Mouse (Mus musculus): ENCODE measurements at regions not wholly inside any gene's neighbourhood (a gene's known extent, or its start where the extent isn't known, plus 50 kb on each side); places are given as distances from the start of the nearest gene placed in this dataset.

- H3K4me3 ChIP-seq (ENCODE audit: low read depth, low read length) = no peak overlapping the region
- H3K4me1 ChIP-seq (ENCODE audit: insufficient read depth, low read length) = no peaks in the 10 kb centered on the region
- no peak overlapping the region for H3K9ac ChIP-seq (replicated peaks; ENCODE audit: low read length, poor library complexity, severe bottlenecking)
- DNase-seq (ENCODE audit: low spot score) (no peak), ATAC-seq (ENCODE audit: low FRiP score) (no peak)
- TF ChIP-seq CTCF (IDR thresholded peaks at IDR 0.05) = no peak
- H3K36me3 ChIP-seq (ENCODE audit: insufficient read depth, low read length) = no peaks in the 10 kb centered on the region
- WGBS = 75% methylated on average over 1 of the region's 1 CpGs
- H3K27ac ChIP-seq (ENCODE audit: low read depth, low read length) = no peak overlapping the region
- H3K27me3 ChIP-seq (ENCODE audit: insufficient read depth, low read length) = no peaks in the 10 kb centered on the region
- no peak overlapping the region for H3K4me2 ChIP-seq (ENCODE audit: low read depth, low read length, poor library complexity, severe bottlenecking)
- H3K9me3 ChIP-seq (ENCODE audit: low read length) = no peaks in the 10 kb centered on the region
Observed at GRCm38 (mm10) chr10:16574568-16574967, 1148.5 kb upstream of the Cited2 start.

- DNase-seq (ENCODE audit: low spot score) (no peak), ATAC-seq (ENCODE audit: low FRiP score) (no peak)
- Histone ChIP-seq H3K9me3 (ENCODE audit: low read length) (no peaks in the 10 kb centered on the region), H3K4me3 (ENCODE audit: low read depth, low read length) (no peak overlapping the region), H3K36me3 (ENCODE audit: insufficient read depth, low read length) (no peaks in the 10 kb centered on the region), H3K4me2 (ENCODE audit: low read depth, low read length, poor library complexity, severe bottlenecking) (no peak overlapping the region), H3K27me3 (ENCODE audit: insufficient read depth, low read length) (no peaks in the 10 kb centered on the region), H3K4me1 (ENCODE audit: insufficient read depth, low read length) (no peaks in the 10 kb centered on the region), H3K27ac (ENCODE audit: low read depth, low read length) (no peak overlapping the region), H3K9ac (replicated peaks; ENCODE audit: low read length, poor library complexity, severe bottlenecking) (no peak overlapping the region)
- WGBS = 84% methylated on average over 4 of the region's 4 CpGs
- no peak for TF ChIP-seq CTCF (IDR thresholded peaks at IDR 0.05)
Observed at GRCm38 (mm10) chr10:16578554-16579078, 1144.4 kb upstream of the Cited2 start.

GRCm38 (mm10) chr10:16580200-16580599 lies 1142.8 kb upstream of the Cited2 start:
- 63% methylated on average over 3 of the region's 3 CpGs for WGBS
- no peak for ATAC-seq (ENCODE audit: low FRiP score)

GRCm38 (mm10) chr10:16588833-16589232 lies 1134.2 kb upstream of the Cited2 start:
- Histone ChIP-seq H3K36me3 (ENCODE audit: insufficient read depth, low read length) (no peaks in the 10 kb centered on the region), H3K4me3 (ENCODE audit: low read depth, low read length) (no peak overlapping the region), H3K27ac (ENCODE audit: low read depth, low read length) (no peak overlapping the region), H3K4me1 (ENCODE audit: insufficient read depth, low read length) (no peaks in the 10 kb centered on the region), H3K9me3 (ENCODE audit: low read length) (no peaks in the 10 kb centered on the region), H3K27me3 (ENCODE audit: insufficient read depth, low read length) (no peaks in the 10 kb centered on the region), H3K4me2 (ENCODE audit: low read depth, low read length, poor library complexity, severe bottlenecking) (no peak overlapping the region), H3K9ac (replicated peaks; ENCODE audit: low read length, poor library complexity, severe bottlenecking) (no peak overlapping the region)
- ATAC-seq (ENCODE audit: low FRiP score) = no peak
- TF ChIP-seq CTCF (IDR thresholded peaks at IDR 0.05) = no peak
- WGBS = 87% methylated on average over 2 of the region's 2 CpGs
- DNase-seq (ENCODE audit: low spot score) = no peak

More at GRCm38 (mm10) chr10:16580200-16580599, 1142.8 kb upstream of the Cited2 start:
- no peak for DNase-seq (ENCODE audit: low spot score)
- no peaks in the 10 kb centered on the region for H3K4me1 ChIP-seq (ENCODE audit: insufficient read depth, low read length)
- no peak overlapping the region for H3K4me3 ChIP-seq (ENCODE audit: low read depth, low read length)
- TF ChIP-seq CTCF (IDR thresholded peaks at IDR 0.05) = no peak
- no peaks in the 10 kb centered on the region for H3K9me3 ChIP-seq (ENCODE audit: low read length)
- H3K27ac ChIP-seq (ENCODE audit: low read depth, low read length) = no peak overlapping the region
- no peak overlapping the region for H3K4me2 ChIP-seq (ENCODE audit: low read depth, low read length, poor library complexity, severe bottlenecking)
- no peaks in the 10 kb centered on the region for H3K36me3 ChIP-seq (ENCODE audit: insufficient read depth, low read length)
- no peaks in the 10 kb centered on the region for H3K27me3 ChIP-seq (ENCODE audit: insufficient read depth, low read length)
- H3K9ac ChIP-seq (replicated peaks; ENCODE audit: low read length, poor library complexity, severe bottlenecking) = no peak overlapping the region

GRCm38 (mm10) chr10:16589399-16589798 lies 1133.6 kb upstream of the Cited2 start:
- H3K4me2 ChIP-seq (ENCODE audit: low read depth, low read length, poor library complexity, severe bottlenecking) = no peak overlapping the region
- no peak overlapping the region for H3K9ac ChIP-seq (replicated peaks; ENCODE audit: low read length, poor library complexity, severe bottlenecking)
- H3K27ac ChIP-seq (ENCODE audit: low read depth, low read length) = no peak overlapping the region
- H3K4me1 ChIP-seq (ENCODE audit: insufficient read depth, low read length) = no peaks in the 10 kb centered on the region
- H3K9me3 ChIP-seq (ENCODE audit: low read length) = no peaks in the 10 kb centered on the region
- no peak for ATAC-seq (ENCODE audit: low FRiP score)
- no peak for TF ChIP-seq CTCF (IDR thresholded peaks at IDR 0.05)
- no peak overlapping the region for H3K4me3 ChIP-seq (ENCODE audit: low read depth, low read length)
- no peaks in the 10 kb centered on the region for H3K27me3 ChIP-seq (ENCODE audit: insufficient read depth, low read length)
- H3K36me3 ChIP-seq (ENCODE audit: insufficient read depth, low read length) = no peaks in the 10 kb centered on the region
- WGBS = 87% methylated on average over 3 of the region's 3 CpGs
- peak; percentile 40 for DNase-seq (ENCODE audit: low spot score)

- H3K9ac ChIP-seq (replicated peaks; ENCODE audit: low read length, poor library complexity, severe bottlenecking) = no peak overlapping the region
- DNase-seq (ENCODE audit: low spot score) (no peak), ATAC-seq (ENCODE audit: low FRiP score) (no peak)
- WGBS = 90% methylated on average over 4 of the region's 4 CpGs
- no peaks in the 10 kb centered on the region for H3K4me1 ChIP-seq (ENCODE audit: insufficient read depth, low read length)
- no peak overlapping the region for H3K4me2 ChIP-seq (ENCODE audit: low read depth, low read length, poor library complexity, severe bottlenecking)
- no peak overlapping the region for H3K27ac ChIP-seq (ENCODE audit: low read depth, low read length)
- no peaks in the 10 kb centered on the region for H3K9me3 ChIP-seq (ENCODE audit: low read length)
- no peaks in the 10 kb centered on the region for H3K27me3 ChIP-seq (ENCODE audit: insufficient read depth, low read length)
- TF ChIP-seq CTCF (IDR thresholded peaks at IDR 0.05) = no peak
- H3K4me3 ChIP-seq (ENCODE audit: low read depth, low read length) = no peak overlapping the region
- H3K36me3 ChIP-seq (ENCODE audit: insufficient read depth, low read length) = no peaks in the 10 kb centered on the region
Observed at GRCm38 (mm10) chr10:16592870-16593269, 1130.1 kb upstream of the Cited2 start.

Data from midbrain, postnatal 0 days (tissue).